In the genomic region with DNA sequence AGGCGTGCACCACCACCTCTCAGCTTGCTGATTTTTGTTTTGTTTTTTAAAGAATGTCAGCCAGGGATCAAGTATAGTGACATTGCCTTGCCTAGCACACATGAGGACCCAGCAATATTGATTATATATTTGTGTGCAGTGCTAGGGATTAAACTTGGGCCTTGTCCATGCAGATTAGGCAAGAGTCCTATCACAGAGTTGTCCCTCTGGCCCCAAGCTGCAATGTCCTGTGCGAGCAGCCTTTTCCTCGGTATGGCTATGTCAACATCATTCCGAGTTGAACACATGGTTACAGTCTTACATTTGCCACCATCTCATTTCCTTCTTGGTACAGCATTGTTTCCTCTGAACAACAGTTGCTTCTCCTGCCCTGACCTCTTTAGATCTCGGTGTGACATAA, we compare ENCODE assay signal across 26 mouse cellular contexts. TPM values are rescaled to one million over a fixed set of nuclear protein-coding genes. Genes with fewer than 3 reads are reported as not detected.
"Had no signal": no experiment of that assay in that cellular context is flagged by ENCODE, and none has a peak within 500 bp of the region (broad histone marks: within the 10 kb centered on the region; RNA-seq: fewer than 3 reads in every experiment).

No protein-coding gene starts in this region.

- H3K27me3 ChIP-seq: limb, embryonic 13.5 days; megakaryocyte, embryonic 14.5 days; neural tube, embryonic 12.5 days; neural tube, embryonic 15.5 days had no signal

- H3K4me1 ChIP-seq: limb, embryonic 10.5 days; limb, embryonic 13.5 days; midbrain, embryonic 10.5 days; neural tube, embryonic 12.5 days; neural tube, embryonic 15.5 days had no signal

- H3K4me3 ChIP-seq: layer of hippocampus, adult 2 months; limb, embryonic 10.5 days; limb, embryonic 13.5 days; megakaryocyte, embryonic 14.5 days; midbrain, embryonic 10.5 days; neural tube, embryonic 12.5 days; neural tube, embryonic 15.5 days had no signal

- DNase-seq: kidney, adult 2 months; kidney, postnatal 25 days; layer of hippocampus, adult 9-11 months; lung, embryonic 14.5 days; midbrain, embryonic 14.5 days; retina, postnatal 1 day; right cerebral cortex, postnatal 25 days; spleen, adult 18-20 months; thymus, adult 2 months; thymus, postnatal 14 days had no signal

- H3K4me2 ChIP-seq: limb, embryonic 13.5 days; lung, embryonic 14.5 days; neural tube, embryonic 12.5 days; neural tube, embryonic 15.5 days had no signal

- ATAC-seq: intestine, postnatal 0 days; lung, postnatal 0 days had no signal

- H3K9me3 ChIP-seq: limb, embryonic 10.5 days; limb, embryonic 13.5 days; megakaryocyte, embryonic 14.5 days; midbrain, embryonic 10.5 days; neural tube, embryonic 12.5 days; neural tube, embryonic 15.5 days had no signal

- H3K9ac ChIP-seq: limb, embryonic 13.5 days; liver, embryonic 14.5 days; lung, embryonic 14.5 days; neural tube, embryonic 12.5 days; neural tube, embryonic 15.5 days had no signal

- H3K27ac ChIP-seq: kidney, postnatal 0 days; layer of hippocampus, adult 2 months; limb, embryonic 10.5 days; limb, embryonic 13.5 days; liver, embryonic 14.5 days; macrophage; midbrain, embryonic 10.5 days; neural tube, embryonic 12.5 days; neural tube, embryonic 15.5 days; stomach, postnatal 0 days had no signal

RNA-seq across cellular contexts. Expression of a gene that starts 7.3 kb away (rescaled TPM):
- total RNA-seq: layer of hippocampus, adult 2 months; layer of hippocampus, postnatal 25 days; left cerebral cortex, adult 18-20 months; left cerebral cortex, postnatal 25 days had no signal
- polyA plus RNA-seq: macrophage had no signal

RNA-seq across cellular contexts. Expression of a gene that starts 55.4 kb away (rescaled TPM):
- polyA plus RNA-seq: macrophage had no signal
